Mouse (Mus musculus): Measurements from ENCODE around the gene Sall4. TPM values are rescaled to one million over a fixed set of nuclear protein-coding genes. Genes with fewer than 3 reads are reported as not detected.

Sall4 gene
- not detected in 2 replicates for polyA plus RNA-seq (2012; ENCODE audit: low replicate concordance)

GRCm38 (mm10) chr2:168767582-168767981 lies at the start of gene Sall4:
TSS of gene Sall4 (minus strand) at chr2:168767943.

GRCm38 (mm10) chr2:168742059-168742627 lies 25.6 kb downstream of the Sall4 start, which contains the start of gene Atp9a:
TSS of gene Atp9a (minus strand) at chr2:168742409.

Other genes with a start within 250 kb of the Sall4 start
- 57.2 and 146 TPM in 2 replicates for gene Nfatc2, start 166.3 kb downstream of the Sall4 start, polyA plus RNA-seq (2012; ENCODE audit: low replicate concordance)
- gene Atp9a, start 25.5 kb downstream of the Sall4 start, polyA plus RNA-seq (2012; ENCODE audit: low replicate concordance): 7.7 and 10.4 TPM in 2 replicates
- 30.5 and 35.3 TPM in 2 replicates for gene Zfp64, start 187.6 kb upstream of the Sall4 start, polyA plus RNA-seq (2012; ENCODE audit: low replicate concordance)